Mouse (Mus musculus) kidney, embryonic 16.5 days (tissue): ENCODE results near the gene Fktn. TPM values are rescaled to one million over a fixed set of nuclear protein-coding genes. Genes with fewer than 3 reads are reported as not detected.
"Not testable (repeated sequence)": the region's sequence is repeated elsewhere in the genome, so short reads cannot be mapped to it uniquely, and the experiment has no call there.

Experiments used
- ATAC-seq: fragments of 200-750 bp; cut with Nextera tagmentation; 2 replicates; pipeline ENCODE4 v1.8.0; 2017; ENCODE audit warnings: moderate TSS enrichment; ENCODE audit not compliant: low FRiP score, low TSS enrichment
- H3K27ac ChIP-seq: fragments of 300-500 bp; sonication (generic); 2 replicates; pipeline ENCODE4 v1.5.1; 2014; ENCODE audit warnings: low read length
- H3K27me3 ChIP-seq: fragments of 300-500 bp; sonication (generic); 2 replicates; pipeline ENCODE4 v1.6.1; 2014; ENCODE audit warnings: low read length, control low read depth, mixed read lengths; ENCODE audit not compliant: insufficient read depth
- H3K36me3 ChIP-seq: fragments of 300-500 bp; sonication (generic); 2 replicates; pipeline ENCODE4 v1.6.1; 2014; ENCODE audit warnings: low read length, control low read depth, mixed read lengths; ENCODE audit not compliant: insufficient read depth
- H3K4me1 ChIP-seq: fragments of 300-500 bp; sonication (generic); 2 replicates; pipeline ENCODE4 v1.6.1; 2014; ENCODE audit warnings: low read length, control low read depth, mixed read lengths; ENCODE audit not compliant: insufficient read depth
- H3K4me2 ChIP-seq: fragments of 300-500 bp; sonication (generic); replicated peaks from 2 replicates; pipeline ENCODE4 v1.6.1; 2014; ENCODE audit warnings: low read depth, low read length
- H3K4me3 ChIP-seq: fragments of 300-500 bp; sonication (generic); 2 replicates; pipeline ENCODE4 v1.5.1; 2014; ENCODE audit warnings: mild to moderate bottlenecking, low read length
- H3K9ac ChIP-seq: fragments of 300-500 bp; sonication (generic); replicated peaks from 2 replicates; pipeline ENCODE4 v1.6.1; 2014; ENCODE audit warnings: low read length
- H3K9me3 ChIP-seq: fragments of 300-500 bp; sonication (generic); 2 replicates; pipeline ENCODE4 v1.6.1; 2016; ENCODE audit warnings: low read length, control low read depth
- WGBS: fragments of 180-500 bp; shearing (Covaris S2); extraction: QIAGEN DNeasy Blood & Tissue Kit; methylation state at CpG from one replicate; pipeline ENCODE4 v1.1.7; 2014; 5-methylcytosine and 5-hydroxymethylcytosine counted together
- polyA plus RNA-seq: library from polyadenylated mRNA; unstranded; fragments of >200 nt; fragmentation: Nextera tagmentation; extraction: Ambion mirVana; gene quantifications from 2 replicates; pipeline ENCODE4 v1.2.1, GENCODE M21; 2015

The Fktn gene
- polyA plus RNA-seq: 19.7 and 22.0 TPM in 2 replicates

GRCm38 (mm10) chr4:53713704-53714050 lies at the start of gene Fktn:
Fktn (plus strand) TSS chr4:53713998.
- no peaks in the 10 kb centered on the region for H3K36me3 ChIP-seq
- WGBS: 5% methylated on average over 7 of the region's 7 CpGs
- peak within 1 kb of the TSS; percentile 83 for H3K27ac ChIP-seq
- H3K9ac ChIP-seq: peak within 1 kb of the TSS; percentile 92
- H3K4me2 ChIP-seq: peak within 1 kb of the TSS; percentile 94
- H3K27me3 ChIP-seq: no peaks in the 10 kb centered on the region
- H3K4me3 ChIP-seq: peak within 1 kb of the TSS; percentile 93
- ATAC-seq: peak; percentile 70
- no peaks in the 10 kb centered on the region for H3K9me3 ChIP-seq
- peaks cover 13% of the 10 kb centered on the region for H3K4me1 ChIP-seq

- Histone ChIP-seq H3K27me3 (no peaks in the 10 kb centered on the region), H3K36me3 (peaks cover 9% of the 10 kb centered on the region; the same call in 1 of the 2 replicates), H3K4me3 (no peak overlapping the region), H3K4me2 (no peak overlapping the region), H3K9ac (no peak overlapping the region), H3K4me1 (no peaks in the 10 kb centered on the region), H3K9me3 (no peaks in the 10 kb centered on the region), H3K27ac (no peak overlapping the region)
- no peak for ATAC-seq
- WGBS: 66% methylated on average over 8 of the region's 8 CpGs
Measured at GRCm38 (mm10) chr4:53682092-53682491, 31.7 kb upstream of the Fktn start.

DNA sequence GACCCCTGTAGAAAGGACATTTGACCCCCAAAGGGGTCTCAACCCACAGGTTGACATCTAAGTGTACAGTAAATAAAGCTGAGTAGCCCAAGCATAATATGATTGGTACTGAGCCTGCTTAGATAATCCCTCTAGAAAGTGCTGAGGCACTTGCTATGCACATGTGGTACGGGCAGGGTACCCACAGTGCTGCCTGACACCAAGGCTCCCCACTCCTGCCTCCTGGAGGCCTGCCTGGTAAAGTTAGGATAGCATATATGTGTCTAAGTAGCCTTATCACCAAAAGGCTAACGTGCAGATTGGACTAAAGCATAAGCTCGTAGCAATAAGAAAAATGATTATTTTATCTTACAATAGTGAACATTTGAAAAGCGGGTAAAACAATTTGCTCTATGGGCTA lies 24.8 kb upstream of the Fktn start:
- no peaks in the 10 kb centered on the region for H3K9me3 ChIP-seq
- no peak for ATAC-seq
- H3K36me3 ChIP-seq: 0 out of 2 replicates have a peak, but pooled peaks cover 2% of the 10 kb centered on the region
- no peaks in the 10 kb centered on the region for H3K4me1 ChIP-seq
- H3K27ac ChIP-seq: no peak overlapping the region
- 90% methylated on average over 4 of the region's 4 CpGs for WGBS
- H3K27me3 ChIP-seq: no peaks in the 10 kb centered on the region
- H3K9ac ChIP-seq: no peak overlapping the region
- H3K4me2 ChIP-seq: no peak overlapping the region
- no peak overlapping the region for H3K4me3 ChIP-seq

DNA sequence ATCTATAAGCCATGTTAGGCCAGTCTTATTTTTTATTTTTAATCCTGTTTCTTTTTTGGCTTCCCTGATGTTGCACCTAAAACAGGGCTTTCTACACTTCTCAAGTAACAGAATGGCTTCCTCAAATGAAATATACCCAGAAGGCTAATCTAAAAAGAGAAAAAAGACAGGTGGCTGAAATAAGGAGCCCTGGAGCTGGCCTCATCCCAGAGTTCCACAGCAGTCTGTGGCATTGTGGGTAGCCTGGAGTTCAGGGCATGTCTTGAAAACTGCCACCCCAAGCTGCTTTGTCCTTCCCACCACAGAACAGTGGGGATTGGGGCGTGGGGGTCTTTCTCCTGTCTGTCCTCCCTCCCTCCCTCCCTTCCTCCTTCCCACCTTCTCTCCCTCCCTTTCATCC lies 22.4 kb upstream of the Fktn start:
- WGBS: 64% methylated on average over 1 of the region's 1 CpGs
- H3K9me3 ChIP-seq: no peaks in the 10 kb centered on the region
- no peak overlapping the region for H3K4me3 ChIP-seq
- H3K27ac ChIP-seq: no peak overlapping the region
- no peaks in the 10 kb centered on the region for H3K27me3 ChIP-seq
- H3K9ac ChIP-seq: no peak overlapping the region
- ATAC-seq: no peak
- H3K4me2 ChIP-seq: no peak overlapping the region
- H3K36me3 ChIP-seq: 0 out of 2 replicates have a peak, but pooled peaks cover 7% of the 10 kb centered on the region
- H3K4me1 ChIP-seq: no peaks in the 10 kb centered on the region

GRCm38 (mm10) chr4:53709166-53709565 lies 4.6 kb upstream of the Fktn start:
- H3K9ac ChIP-seq, H3K27me3 ChIP-seq, ATAC-seq, H3K27ac ChIP-seq, H3K4me3 ChIP-seq, H3K36me3 ChIP-seq, H3K4me1 ChIP-seq, H3K9me3 ChIP-seq, H3K4me2 ChIP-seq: not testable (repeated sequence)

DNA sequence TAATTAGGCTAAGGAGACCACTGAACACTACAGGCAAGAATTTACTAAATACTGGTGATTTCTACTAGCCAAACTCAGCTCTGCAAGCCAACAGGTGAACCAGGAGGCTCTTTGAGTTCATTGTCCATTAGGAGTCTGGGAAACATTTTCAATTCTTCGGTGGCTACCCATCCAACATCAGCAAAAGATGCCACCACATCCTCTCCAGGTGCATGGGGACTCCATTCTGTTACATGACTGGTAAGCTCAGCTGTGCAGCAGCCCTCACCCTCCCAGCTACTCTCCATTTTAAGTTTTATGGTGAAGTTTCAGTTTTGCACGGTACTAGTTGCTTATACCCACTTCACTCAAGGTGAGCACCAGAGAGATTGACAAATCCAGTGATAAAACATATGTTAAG lies 3.8 kb upstream of the Fktn start:
- no peak for ATAC-seq
- Histone ChIP-seq H3K36me3 (no peaks in the 10 kb centered on the region), H3K4me2 (no peak overlapping the region), H3K9ac (no peak overlapping the region), H3K27me3 (no peaks in the 10 kb centered on the region), H3K4me1 (peaks cover 4% of the 10 kb centered on the region), H3K4me3 (no peak overlapping the region), H3K9me3 (no peaks in the 10 kb centered on the region), H3K27ac (no peak overlapping the region)
- 93% methylated on average over 2 of the region's 2 CpGs for WGBS

- H3K9me3 ChIP-seq: no peaks in the 10 kb centered on the region
- no peaks in the 10 kb centered on the region for H3K36me3 ChIP-seq
- H3K27ac ChIP-seq: no peak overlapping the region
- H3K4me2 ChIP-seq: no peak overlapping the region
- H3K9ac ChIP-seq: no peak overlapping the region
- peaks cover 9% of the 10 kb centered on the region for H3K4me1 ChIP-seq
- H3K27me3 ChIP-seq: no peaks in the 10 kb centered on the region
- no peak for ATAC-seq
- no peak overlapping the region for H3K4me3 ChIP-seq
- WGBS: 71% methylated on average over 6 of the region's 6 CpGs
Measured at GRCm38 (mm10) chr4:53710555-53711328, 3.1 kb upstream of the Fktn start.

- H3K4me3 ChIP-seq: peak overlapping the region; percentile 93
- WGBS: 9% methylated on average over 57 of the region's 58 CpGs
- no peaks in the 10 kb centered on the region for H3K9me3 ChIP-seq
- peaks cover 13% of the 10 kb centered on the region for H3K4me1 ChIP-seq
- no peaks in the 10 kb centered on the region for H3K27me3 ChIP-seq
- peak overlapping the region; percentile 94 for H3K4me2 ChIP-seq
- H3K27ac ChIP-seq: peak overlapping the region; percentile 83
- ATAC-seq: peak; percentile 93
- H3K9ac ChIP-seq: peak overlapping the region; percentile 92
- H3K36me3 ChIP-seq: no peaks in the 10 kb centered on the region
Measured at GRCm38 (mm10) chr4:53714051-53714814, 435 bp downstream of the Fktn start.

- no peaks in the 10 kb centered on the region for H3K36me3 ChIP-seq
- no peaks in the 10 kb centered on the region for H3K27me3 ChIP-seq
- H3K4me1 ChIP-seq: peaks cover 13% of the 10 kb centered on the region
- no peak overlapping the region for H3K4me3 ChIP-seq
- no peak overlapping the region for H3K27ac ChIP-seq
- no peaks in the 10 kb centered on the region for H3K9me3 ChIP-seq
- ATAC-seq: no peak
- H3K4me2 ChIP-seq: no peak overlapping the region
- H3K9ac ChIP-seq: no peak overlapping the region
Measured at GRCm38 (mm10) chr4:53715977-53716376, 2.2 kb downstream of the Fktn start.

- 57% methylated on average over 4 of the region's 4 CpGs for WGBS
- no peak overlapping the region for H3K4me2 ChIP-seq
- ATAC-seq: no peak
- no peaks in the 10 kb centered on the region for H3K9me3 ChIP-seq
- H3K4me3 ChIP-seq: no peak overlapping the region
- no peaks in the 10 kb centered on the region for H3K36me3 ChIP-seq
- H3K9ac ChIP-seq: no peak overlapping the region
- H3K4me1 ChIP-seq: peaks cover 13% of the 10 kb centered on the region
- H3K27ac ChIP-seq: peak overlapping the region; percentile 18; the same call in 1 of the 2 replicates
- H3K27me3 ChIP-seq: no peaks in the 10 kb centered on the region
Measured at GRCm38 (mm10) chr4:53717546-53717945, 3.7 kb downstream of the Fktn start.
